ENCODE assay signal across 14 mouse cellular contexts in the genomic region with DNA sequence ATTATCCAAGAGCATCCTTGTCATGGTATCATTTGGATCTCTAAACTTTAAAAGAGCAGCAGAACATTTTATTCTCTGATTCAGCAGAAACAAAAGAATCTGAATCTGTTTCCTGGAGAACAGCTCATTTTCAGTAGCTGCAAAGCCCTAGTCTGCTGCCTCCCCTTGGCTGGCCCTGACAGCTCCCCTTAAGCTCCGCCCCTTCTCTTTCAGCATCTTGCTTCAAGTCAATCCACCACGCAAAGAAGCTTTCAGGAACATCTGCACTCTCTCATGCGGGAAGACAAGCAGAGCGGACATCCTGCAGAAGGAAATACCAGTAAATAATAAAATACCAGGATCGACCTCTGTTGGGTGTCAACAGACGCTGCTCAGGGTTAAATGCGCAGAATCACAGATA. TPM values are rescaled to one million over a fixed set of nuclear protein-coding genes. Genes with fewer than 3 reads are reported as not detected.
DNase-seq lines count a peak whose midpoint lies in the region; ATAC-seq and TF ChIP-seq lines count a peak whose summit lies in the region.
"Had no signal": no experiment of that assay in that cellular context is flagged by ENCODE, and none has a peak within 500 bp of the region (broad histone marks: within the 10 kb centered on the region; RNA-seq: fewer than 3 reads in every experiment).

No protein-coding gene starts in this region.

- H3K9me3 ChIP-seq in forebrain, embryonic 14.5 days (replicated peaks; ENCODE audit: control insufficient read depth, low read length): no peaks in the 10 kb centered on the region
- H3K9me3 ChIP-seq in forebrain, embryonic 12.5 days: no peaks in the 10 kb centered on the region
- no peaks in the 10 kb centered on the region for H3K9me3 ChIP-seq in midbrain, embryonic 14.5 days (ENCODE audit: control insufficient read depth, low read length)
- H3K9me3 ChIP-seq in midbrain, embryonic 15.5 days: no peaks in the 10 kb centered on the region
- no peaks in the 10 kb centered on the region for H3K9me3 ChIP-seq in kidney, postnatal 0 days (replicated peaks; ENCODE audit: low read length)
- H3K9me3 ChIP-seq in forebrain, embryonic 10.5 days: peaks cover 4% of the 10 kb centered on the region; the same call in 1 of the 2 replicates
- H3K9me3 ChIP-seq: midbrain, embryonic 12.5 days had no signal

- 41% methylated on average over 7 of the region's 7 CpGs for WGBS in forebrain, embryonic 14.5 days
- 45% methylated on average over 7 of the region's 7 CpGs for WGBS in forebrain, embryonic 12.5 days
- 39% methylated on average over 7 of the region's 7 CpGs for WGBS in midbrain, embryonic 14.5 days
- WGBS in midbrain, embryonic 15.5 days: 38% methylated on average over 7 of the region's 7 CpGs
- WGBS in kidney, postnatal 0 days: 23% methylated on average over 7 of the region's 7 CpGs
- 46% methylated on average over 7 of the region's 7 CpGs for WGBS in forebrain, embryonic 10.5 days

- TF ChIP-seq CTCF in kidney, postnatal 0 days (IDR thresholded peaks at IDR 0.05; ENCODE audit: low read depth): peak; percentile 21; the same call in 1 of the 2 replicates

- H3K27me3 ChIP-seq in forebrain, embryonic 14.5 days (replicated peaks; ENCODE audit: control insufficient read depth, insufficient read depth, low read length): no peaks in the 10 kb centered on the region
- H3K27me3 ChIP-seq in forebrain, embryonic 12.5 days: no peaks in the 10 kb centered on the region
- H3K27me3 ChIP-seq in midbrain, embryonic 14.5 days (ENCODE audit: control insufficient read depth, insufficient read depth, low read length): no peaks in the 10 kb centered on the region
- no peaks in the 10 kb centered on the region for H3K27me3 ChIP-seq in midbrain, embryonic 15.5 days (replicated peaks)
- no peaks in the 10 kb centered on the region for H3K27me3 ChIP-seq in kidney, postnatal 0 days (ENCODE audit: insufficient read depth, low read length)
- H3K27me3 ChIP-seq in splenic B cell, adult 2 months (ENCODE audit: control insufficient read depth, insufficient read depth, low read length, poor library complexity, severe bottlenecking): no peaks in the 10 kb centered on the region
- no peaks in the 10 kb centered on the region for H3K27me3 ChIP-seq in forebrain, embryonic 10.5 days (ENCODE audit: poor library complexity, severe bottlenecking)
- H3K27me3 ChIP-seq: limb, embryonic 12.5 days; midbrain, embryonic 12.5 days had no signal

- no peak overlapping the region for H3K4me3 ChIP-seq in forebrain, embryonic 14.5 days (ENCODE audit: low read depth, low read length)
- no peak overlapping the region for H3K4me3 ChIP-seq in forebrain, embryonic 12.5 days (replicated peaks)
- no peak overlapping the region for H3K4me3 ChIP-seq in midbrain, embryonic 14.5 days (replicated peaks; ENCODE audit: low read depth, low read length)
- H3K4me3 ChIP-seq in midbrain, embryonic 15.5 days: no peak overlapping the region
- no peak overlapping the region for H3K4me3 ChIP-seq in kidney, postnatal 0 days (replicated peaks; ENCODE audit: low read depth, low read length)
- no peak overlapping the region for H3K4me3 ChIP-seq in forebrain, embryonic 10.5 days
- H3K4me3 ChIP-seq: layer of hippocampus, adult 2 months; limb, embryonic 12.5 days; midbrain, embryonic 12.5 days had no signal

- H3K27ac ChIP-seq in forebrain, embryonic 14.5 days (ENCODE audit: low read depth, low read length): no peak overlapping the region
- no peak overlapping the region for H3K27ac ChIP-seq in forebrain, embryonic 12.5 days
- no peak overlapping the region for H3K27ac ChIP-seq in midbrain, embryonic 14.5 days (replicated peaks; ENCODE audit: low read depth, low read length)
- H3K27ac ChIP-seq in midbrain, embryonic 15.5 days: no peak overlapping the region
- no peak overlapping the region for H3K27ac ChIP-seq in kidney, postnatal 0 days
- no peak overlapping the region for H3K27ac ChIP-seq in forebrain, embryonic 10.5 days
- H3K27ac ChIP-seq: layer of hippocampus, adult 2 months; limb, embryonic 12.5 days; midbrain, embryonic 12.5 days had no signal

- no peak overlapping the region for H3K4me2 ChIP-seq in forebrain, embryonic 14.5 days (ENCODE audit: low read length)
- H3K4me2 ChIP-seq in forebrain, embryonic 12.5 days: no peak overlapping the region
- no peak overlapping the region for H3K4me2 ChIP-seq in midbrain, embryonic 14.5 days (ENCODE audit: low read length)
- H3K4me2 ChIP-seq in midbrain, embryonic 15.5 days: no peak overlapping the region
- H3K4me2 ChIP-seq in kidney, postnatal 0 days (ENCODE audit: low read length): no peak overlapping the region
- H3K4me2 ChIP-seq: limb, embryonic 12.5 days; midbrain, embryonic 12.5 days had no signal

- no peaks in the 10 kb centered on the region for H3K4me1 ChIP-seq in forebrain, embryonic 14.5 days (ENCODE audit: control insufficient read depth, insufficient read depth, low read length)
- H3K4me1 ChIP-seq in forebrain, embryonic 12.5 days: no peaks in the 10 kb centered on the region
- H3K4me1 ChIP-seq in midbrain, embryonic 14.5 days (ENCODE audit: control insufficient read depth, insufficient read depth, low read length): no peaks in the 10 kb centered on the region
- no peaks in the 10 kb centered on the region for H3K4me1 ChIP-seq in midbrain, embryonic 15.5 days
- H3K4me1 ChIP-seq in kidney, postnatal 0 days (replicated peaks; ENCODE audit: insufficient read depth, low read length): no peaks in the 10 kb centered on the region
- peaks cover 5% of the 10 kb centered on the region; the same call in 1 of the 2 replicates for H3K4me1 ChIP-seq in forebrain, embryonic 10.5 days
- H3K4me1 ChIP-seq: limb, embryonic 12.5 days had no signal

- ATAC-seq in forebrain, embryonic 14.5 days: no peak
- ATAC-seq in forebrain, embryonic 12.5 days (ENCODE audit: low FRiP score): no peak
- ATAC-seq in midbrain, embryonic 14.5 days (ENCODE audit: low FRiP score, low TSS enrichment): no peak
- no peak for ATAC-seq in midbrain, embryonic 15.5 days (replicated peaks)
- peak; percentile 46; the same call in 1 of the 2 replicates for ATAC-seq in kidney, postnatal 0 days (replicated peaks; ENCODE audit: low FRiP score, low read depth)
- ATAC-seq in CD4-positive, CD25-positive, alpha-beta regulatory T cell, adult 4 months: no peak

- no peak overlapping the region for H3K9ac ChIP-seq in forebrain, embryonic 14.5 days (ENCODE audit: low read length)
- H3K9ac ChIP-seq in forebrain, embryonic 12.5 days: no peak overlapping the region
- no peak overlapping the region for H3K9ac ChIP-seq in midbrain, embryonic 14.5 days (replicated peaks; ENCODE audit: low read length)
- H3K9ac ChIP-seq in midbrain, embryonic 15.5 days: no peak overlapping the region
- no peak overlapping the region for H3K9ac ChIP-seq in kidney, postnatal 0 days (ENCODE audit: low read depth, low read length)
- H3K9ac ChIP-seq: limb, embryonic 12.5 days; midbrain, embryonic 12.5 days had no signal

- H3K36me3 ChIP-seq in forebrain, embryonic 14.5 days (ENCODE audit: control insufficient read depth, insufficient read depth, low read length): no peaks in the 10 kb centered on the region
- H3K36me3 ChIP-seq in forebrain, embryonic 12.5 days (replicated peaks): no peaks in the 10 kb centered on the region
- H3K36me3 ChIP-seq in midbrain, embryonic 14.5 days (ENCODE audit: control insufficient read depth, insufficient read depth, low read length): no peaks in the 10 kb centered on the region
- no peaks in the 10 kb centered on the region for H3K36me3 ChIP-seq in midbrain, embryonic 15.5 days (replicated peaks)
- H3K36me3 ChIP-seq in kidney, postnatal 0 days (ENCODE audit: insufficient read depth, low read length): no peaks in the 10 kb centered on the region
- no peaks in the 10 kb centered on the region for H3K36me3 ChIP-seq in splenic B cell, adult 2 months (ENCODE audit: control insufficient read depth, insufficient read depth, low read length, poor library complexity, severe bottlenecking)
- no peaks in the 10 kb centered on the region for H3K36me3 ChIP-seq in forebrain, embryonic 10.5 days (replicated peaks)
- H3K36me3 ChIP-seq: limb, embryonic 12.5 days; midbrain, embryonic 12.5 days had no signal

- peak; percentile 22 for DNase-seq in forebrain, embryonic 14.5 days (ENCODE audit: low spot score)
- peak; percentile 35 for DNase-seq in midbrain, embryonic 14.5 days
- peak; percentile 93 for DNase-seq in kidney, postnatal 0 days (ENCODE audit: low spot score)
- DNase-seq in splenic B cell, adult 2 months (ENCODE audit: low read depth, low spot score): peak; percentile 18
- no peak for DNase-seq in forebrain, embryonic 10.5 days (ENCODE audit: extremely low spot score, low spot score)
- DNase-seq: adrenal gland, adult 8-10 months; cerebellum, adult 11-12 months; thymus, postnatal 36 days had no signal

RNA-seq across cellular contexts. Expression of a gene that starts 18.6 kb away (rescaled TPM):
- 1.8 and 2.9 TPM in 2 replicates for polyA plus RNA-seq in forebrain, embryonic 14.5 days (2014; fragmentation: Nextera tagmentation; extraction: Ambion mirVana)
- polyA plus RNA-seq in forebrain, embryonic 12.5 days (2016; fragmentation: Nextera tagmentation; extraction: Ambion mirVana): 3.3 and 4.5 TPM in 2 replicates
- 1.4 and 2.7 TPM in 2 replicates for polyA plus RNA-seq in midbrain, embryonic 14.5 days (2014; fragmentation: Nextera tagmentation; extraction: Ambion mirVana)
- polyA plus RNA-seq in midbrain, embryonic 15.5 days (2015; fragmentation: Nextera tagmentation; extraction: Ambion mirVana): 2.4 and 5.6 TPM in 2 replicates
- 1.1 and 1.2 TPM in 2 replicates for polyA plus RNA-seq in kidney, postnatal 0 days (2015; fragmentation: Nextera tagmentation; extraction: Ambion mirVana)
- not detected for polyA plus RNA-seq in CD4-positive, CD25-positive, alpha-beta regulatory T cell, adult 4 months (2017; shearing (Covaris generic))
- 16.4 and 22.1 TPM in 2 replicates for polyA plus RNA-seq in forebrain, embryonic 10.5 days (2016; fragmentation: Nextera tagmentation; extraction: Ambion mirVana)
